Mouse (Mus musculus) neutrophil, adult 83 days (primary cell): ENCODE results near the gene Vamp3. TPM values are rescaled to one million over a fixed set of nuclear protein-coding genes. Genes with fewer than 3 reads are reported as not detected.

Experiments used
- total RNA-seq, 2 experiments: library from RNA; stranded (reverse); gene quantifications; one replicate each; pipeline ENCODE4 v1.2.4; 2023

Gene Vamp3
- total RNA-seq, result 100 to 1,000 TPM; 104 to 108 TPM

DNA sequence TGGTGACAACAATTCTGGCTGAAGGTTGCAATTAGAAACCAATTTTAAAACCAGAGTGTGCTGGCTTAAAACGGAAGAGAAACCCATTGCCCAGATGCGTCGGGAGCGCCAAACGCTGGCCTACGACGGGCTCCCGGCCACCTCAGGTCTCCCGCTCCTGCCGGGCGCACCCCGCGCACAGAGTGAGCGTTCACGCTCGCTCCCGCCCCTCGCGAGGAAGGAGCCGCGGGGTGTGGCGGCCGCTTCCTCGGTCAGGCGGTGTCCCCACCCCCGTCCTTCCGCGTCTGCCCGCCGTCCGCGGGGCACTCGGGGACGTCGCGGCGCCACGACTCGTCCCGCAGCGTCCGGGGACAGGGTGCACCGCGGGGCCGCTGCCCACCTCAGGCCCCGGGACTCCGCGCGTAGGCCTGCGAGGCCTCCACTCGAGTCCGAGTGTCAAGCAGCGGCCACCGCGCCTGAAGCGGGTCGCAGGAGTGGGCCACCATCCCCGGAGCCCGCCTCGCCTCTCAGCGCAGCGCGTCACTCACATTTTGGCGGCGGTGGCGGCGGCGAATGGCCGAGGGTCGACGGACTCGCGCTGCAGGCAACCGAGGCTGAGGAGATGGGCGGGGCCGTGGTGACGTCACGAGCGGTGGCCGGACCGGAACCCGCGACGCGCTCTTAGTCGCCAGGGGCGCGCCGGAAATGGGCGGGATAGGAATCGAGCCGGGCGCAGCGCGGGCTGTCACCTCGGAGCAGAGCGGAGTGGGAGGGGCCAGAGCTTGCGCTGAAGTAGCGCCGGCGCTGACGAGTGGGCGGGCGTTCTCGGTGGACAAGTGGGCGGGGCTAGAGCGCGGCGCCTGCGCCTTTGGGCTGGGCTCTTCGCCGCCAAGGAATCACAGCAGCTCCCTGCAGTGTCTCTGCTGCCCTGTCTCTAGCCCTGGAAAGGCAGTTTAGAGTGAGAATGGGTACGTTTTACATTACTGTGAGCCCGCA lies at the start of gene Vamp3:
TSS of gene Vamp3 (minus strand) at position 617 of the 975 bp plus-strand sequence.

DNA sequence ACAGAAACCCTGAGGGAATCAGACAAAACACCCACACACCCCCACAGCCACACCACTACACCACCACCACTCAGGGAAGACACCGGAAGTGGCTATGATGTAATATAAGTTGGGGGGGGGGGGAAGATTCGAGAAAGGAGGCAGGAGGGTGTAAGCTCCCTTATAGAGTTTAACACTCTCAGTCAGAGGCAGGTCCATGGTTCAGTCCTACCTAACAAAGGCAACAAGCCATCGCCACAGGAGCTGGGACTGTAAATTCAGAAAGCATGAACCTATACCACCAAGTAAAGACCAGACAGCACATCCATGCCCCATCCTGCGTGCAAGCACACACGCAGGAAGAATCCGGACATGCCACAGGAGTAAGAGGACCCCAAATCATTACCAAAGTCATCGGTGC lies 31.5 kb upstream of the Vamp3 start, which contains the start of gene Gm13090:
TSS of gene Gm13090 (plus strand) at position 301 of the 400 bp plus-strand sequence.

DNA sequence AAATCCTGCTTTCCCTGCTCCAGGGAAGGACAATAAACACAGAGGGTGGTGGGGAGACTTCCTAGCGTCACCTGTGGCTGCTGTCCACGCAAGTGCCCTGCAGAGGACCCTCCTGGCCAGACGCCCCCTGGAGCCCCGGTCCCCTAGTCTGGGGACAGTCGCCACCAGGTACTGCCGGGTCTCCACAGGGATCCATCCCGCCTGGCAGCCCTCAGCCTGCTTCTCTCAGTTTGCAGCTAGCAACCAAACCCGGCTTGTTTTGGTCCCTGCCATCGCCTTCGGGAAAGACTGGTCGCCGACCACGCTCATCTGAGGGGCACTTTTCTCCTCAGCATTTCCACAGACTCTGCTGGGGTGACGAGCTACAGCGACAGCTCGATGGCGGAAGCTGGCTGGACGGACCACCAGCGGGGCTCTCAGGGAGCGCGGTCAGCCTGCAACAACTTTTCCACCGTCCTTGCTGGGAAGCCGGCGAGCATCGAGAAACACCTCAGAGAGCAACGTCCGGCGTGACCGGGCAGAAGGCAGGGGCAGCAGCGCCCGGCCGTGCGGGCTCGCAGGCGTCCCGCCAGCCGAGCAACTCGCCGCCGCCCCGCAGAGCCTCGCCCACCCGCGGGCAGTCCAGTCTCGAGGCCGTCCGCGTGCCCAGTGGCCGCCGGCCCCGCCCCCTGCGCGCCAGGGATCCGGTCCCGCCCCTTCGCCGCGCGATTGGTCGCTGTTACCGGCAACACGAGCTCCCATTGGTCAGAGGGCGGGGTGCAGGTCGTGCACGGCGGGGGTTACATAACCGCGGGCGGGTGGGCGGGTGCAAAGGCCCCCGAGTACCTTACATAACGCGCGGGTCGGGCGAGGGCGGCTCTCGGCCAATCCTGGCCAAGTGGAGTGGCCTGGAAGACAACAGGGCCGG lies 13.5 kb downstream of the Vamp3 start, which contains the start of gene Per3:
TSS of gene Per3 (minus strand) at position 629 of the 907 bp plus-strand sequence.

Other genes starting within 250 kb of the Vamp3 start
- gene Errfi1, start 204.0 kb downstream of the Vamp3 start, total RNA-seq, result 1 to 10 TPM; 6.8 to 7.3 TPM
- gene Park7, start 143.5 kb downstream of the Vamp3 start, total RNA-seq, result 10 to 100 TPM; 76.2 to 87.0 TPM
- gene Tnfrsf9, start 143.4 kb downstream of the Vamp3 start, total RNA-seq, result not detected
- not detected for gene Uts2, start 60.9 kb downstream of the Vamp3 start, total RNA-seq
- gene Per3, start 13.3 kb downstream of the Vamp3 start, total RNA-seq, result 1 to 10 TPM; 3.2 to 3.6 TPM
- gene Gm13090, start 31.6 kb upstream of the Vamp3 start, total RNA-seq, result not detected